Mouse (Mus musculus): ENCODE measurements around the gene Slc16a11.
"Not testable (repeated sequence)": the region's sequence is repeated elsewhere in the genome, so short reads cannot be mapped to it uniquely, and the experiment has no call there.

Gene Slc16a11

DNA sequence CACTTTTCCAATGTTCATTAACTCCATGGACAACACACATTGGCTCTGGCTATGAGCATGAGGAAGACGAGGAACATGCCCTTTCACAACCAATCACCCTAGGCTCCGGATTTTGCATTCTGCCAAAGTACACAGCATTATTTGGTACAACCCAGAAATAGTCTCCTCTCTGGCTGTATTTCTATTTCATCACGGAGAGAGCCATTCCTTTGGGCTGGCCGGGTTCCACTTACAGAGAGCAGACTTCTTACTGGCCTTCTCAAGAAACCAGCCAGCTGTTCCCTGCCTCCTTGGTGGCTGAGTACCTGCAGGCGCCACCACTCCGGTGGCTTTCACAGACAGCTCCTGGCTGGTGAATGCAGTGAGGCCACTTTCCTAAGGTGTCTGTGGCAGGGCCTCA, at the start of gene Slc16a11:
Slc16a11 (plus strand) TSS at position 330 of the 400 bp plus-strand sequence.
- DNase-seq, result peak; percentile 61

DNA sequence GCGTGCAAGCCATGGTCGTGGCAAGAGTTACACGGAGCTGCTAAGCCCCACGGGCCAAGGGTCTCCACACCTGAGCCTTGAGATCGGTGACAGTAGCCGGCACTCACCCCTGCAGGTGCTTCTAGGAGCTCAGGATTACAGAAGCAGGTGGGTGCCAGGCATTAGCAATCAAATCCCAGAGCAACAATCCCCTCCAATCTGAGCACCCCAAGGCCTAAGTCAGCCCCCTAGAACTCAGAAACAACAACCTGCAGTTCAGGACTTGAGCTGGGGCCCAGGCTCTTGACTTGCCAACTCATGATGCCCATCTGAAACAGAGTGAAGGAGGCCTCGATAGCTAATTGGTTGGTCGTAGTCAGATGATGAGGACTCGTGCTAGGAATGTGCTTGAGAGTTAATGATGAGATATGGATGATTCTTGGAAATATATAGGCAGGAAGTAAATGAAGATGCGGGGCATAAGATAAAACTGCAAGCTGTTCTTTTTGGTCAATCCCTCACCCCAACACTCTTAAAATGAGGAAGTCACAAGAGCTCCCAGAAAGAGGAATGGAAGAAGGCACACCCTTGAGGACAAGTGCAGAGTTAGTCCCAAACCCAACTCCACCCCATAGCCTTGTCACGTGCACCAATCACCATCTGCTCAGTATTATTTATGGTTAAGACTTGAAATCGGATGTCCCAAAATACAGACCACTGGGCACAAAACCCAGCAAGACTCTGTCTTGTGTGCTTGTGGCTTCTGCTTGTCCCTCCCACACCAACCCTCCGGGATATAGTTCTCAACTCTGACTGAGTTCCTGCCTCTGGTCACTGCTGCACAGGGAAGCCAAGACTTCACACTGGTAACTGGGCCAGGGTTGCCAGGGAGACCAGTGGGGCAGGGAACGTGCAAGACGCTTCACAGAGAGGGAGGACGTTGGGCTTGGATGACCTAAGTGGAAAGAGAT, 46.3 kb upstream of the Slc16a11 start:
- peak; percentile 42 for DNase-seq

DNA sequence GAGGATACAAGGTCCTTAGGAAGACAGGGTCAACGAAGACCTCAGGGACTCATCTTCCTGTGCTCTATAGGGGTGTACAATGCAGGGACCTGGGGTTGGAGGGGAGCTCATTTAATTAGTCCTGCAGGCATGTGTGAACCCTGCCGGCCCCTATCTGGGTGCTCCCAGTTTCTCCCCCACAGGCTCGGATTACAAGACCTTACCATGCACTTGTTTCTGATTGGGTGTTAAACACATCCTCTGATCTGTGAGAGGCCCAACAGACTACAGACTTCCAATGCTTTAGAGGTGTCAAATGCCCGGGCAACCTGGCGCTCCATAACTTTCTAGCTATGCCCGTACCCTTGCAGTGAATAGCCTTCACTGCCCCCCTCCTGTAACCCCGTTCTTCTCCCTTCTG, 44.4 kb upstream of the Slc16a11 start:
- no peak for DNase-seq

DNA sequence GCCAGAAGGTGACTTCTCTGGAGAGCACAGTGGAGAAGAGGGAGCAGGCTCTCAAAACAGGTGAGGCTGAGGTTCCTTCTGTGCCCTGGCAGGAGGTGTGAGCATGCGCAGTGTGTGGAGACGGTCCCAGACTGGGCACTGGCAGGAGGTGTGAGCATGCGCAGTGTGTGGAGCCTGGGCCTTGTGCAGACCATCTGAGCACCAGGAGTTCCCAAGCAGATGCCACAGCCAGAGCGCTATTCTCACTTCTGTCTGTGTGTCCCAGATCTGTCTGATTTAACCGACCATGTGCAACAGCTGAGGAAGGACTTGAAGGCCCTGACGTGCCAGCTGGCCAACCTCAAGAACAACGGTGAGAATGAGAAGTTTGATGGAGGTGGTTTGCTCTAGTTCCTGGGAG, 43.1 kb upstream of the Slc16a11 start:
- not testable (repeated sequence) for DNase-seq

DNA sequence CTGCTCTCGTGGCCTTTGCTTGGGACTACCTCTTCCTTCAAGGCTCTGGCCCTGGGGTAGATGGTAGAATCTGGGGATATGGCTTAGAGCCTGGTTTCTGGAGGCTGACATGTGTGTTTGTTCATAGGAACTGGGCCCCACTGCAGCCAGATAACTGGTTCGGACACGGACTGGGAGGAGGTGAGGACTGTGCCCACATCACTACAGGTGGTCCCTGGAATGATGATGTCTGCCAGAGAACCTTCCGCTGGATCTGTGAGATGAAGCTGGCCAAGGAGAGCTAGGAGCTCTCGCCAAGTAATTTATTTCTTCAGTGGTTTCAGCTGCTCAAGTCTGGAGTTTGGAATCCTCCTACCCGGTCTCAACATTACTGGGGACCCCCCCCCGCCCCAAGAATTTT, 42.3 kb upstream of the Slc16a11 start:
- DNase-seq, result no peak

DNA sequence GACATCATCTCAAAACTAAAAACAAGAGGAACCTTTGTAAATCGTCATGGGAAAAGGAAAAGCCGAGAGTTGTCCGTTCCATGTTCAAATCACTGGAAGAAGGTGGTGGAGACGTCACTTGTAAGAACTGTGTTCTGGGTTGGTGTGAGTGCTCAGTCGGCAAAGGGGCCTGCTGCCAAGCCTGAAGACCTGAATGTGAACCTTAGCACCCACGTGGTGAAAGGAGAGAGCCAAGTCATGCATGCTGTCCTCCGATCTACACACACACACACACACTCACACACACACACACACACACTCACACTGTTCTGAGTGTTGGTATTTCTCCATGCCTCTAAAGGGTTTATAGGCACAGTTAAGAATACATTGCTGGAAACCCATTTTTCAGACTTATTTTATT, 41.4 kb upstream of the Slc16a11 start:
- no peak for DNase-seq

DNA sequence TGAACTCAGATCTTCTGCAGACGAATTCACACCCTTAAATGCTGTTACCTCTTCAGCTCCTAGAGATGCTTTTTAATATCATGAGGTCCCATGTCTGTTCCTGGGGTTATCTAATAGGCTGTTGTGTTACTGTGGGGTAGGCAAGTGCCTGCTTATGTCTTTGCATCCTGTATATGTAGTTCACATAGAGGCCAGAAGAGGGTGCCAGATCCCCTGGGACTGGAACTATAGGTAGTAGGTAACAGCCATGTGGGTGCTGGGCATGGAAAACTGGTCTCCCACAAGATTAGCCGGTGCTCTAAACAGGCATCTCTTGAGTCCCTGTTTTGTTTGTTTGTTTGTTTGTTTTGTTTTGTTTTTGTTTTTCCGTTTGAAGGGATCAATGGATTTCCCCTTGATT, 40.7 kb upstream of the Slc16a11 start:
- DNase-seq, result peak; percentile 80

DNA sequence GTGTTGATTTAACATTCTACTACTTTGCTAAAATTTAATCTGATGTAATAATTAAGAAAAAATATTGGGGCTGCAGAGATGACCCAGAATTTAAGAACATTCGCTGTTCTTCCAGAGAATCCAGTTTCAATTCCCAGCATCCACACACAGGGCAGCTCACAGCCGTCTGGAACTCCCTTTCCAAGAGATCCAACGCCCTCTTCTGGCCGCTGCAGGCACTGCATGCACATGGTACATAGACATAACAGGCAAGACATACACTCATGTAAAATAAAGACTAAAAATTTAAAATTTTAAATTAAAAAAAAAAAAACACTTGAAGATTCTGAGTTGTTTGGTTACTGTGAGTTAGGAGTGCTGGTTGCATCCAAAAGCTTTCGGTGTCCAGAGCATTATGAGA, 40.3 kb upstream of the Slc16a11 start:
- no peak for DNase-seq

DNA sequence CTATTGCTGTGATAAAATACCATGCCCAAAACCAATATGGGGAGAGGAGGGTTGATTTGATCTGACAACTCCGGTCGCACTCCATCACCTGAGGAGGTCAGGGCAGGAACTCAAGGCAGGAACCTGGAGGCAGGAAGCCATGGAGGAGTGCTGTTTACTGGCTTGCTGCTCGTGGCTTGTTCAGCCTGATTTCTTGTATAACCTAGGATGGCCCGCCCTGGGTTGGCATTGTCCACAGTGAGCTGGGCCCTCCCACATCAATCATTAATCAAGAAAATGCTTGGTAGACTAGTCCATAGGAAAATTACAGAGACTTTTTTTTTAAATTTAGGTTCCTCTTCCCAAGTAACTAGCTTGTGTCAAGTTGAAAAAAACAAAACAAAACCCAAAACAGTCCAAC, 38.1 kb upstream of the Slc16a11 start:
- no peak for DNase-seq

DNA sequence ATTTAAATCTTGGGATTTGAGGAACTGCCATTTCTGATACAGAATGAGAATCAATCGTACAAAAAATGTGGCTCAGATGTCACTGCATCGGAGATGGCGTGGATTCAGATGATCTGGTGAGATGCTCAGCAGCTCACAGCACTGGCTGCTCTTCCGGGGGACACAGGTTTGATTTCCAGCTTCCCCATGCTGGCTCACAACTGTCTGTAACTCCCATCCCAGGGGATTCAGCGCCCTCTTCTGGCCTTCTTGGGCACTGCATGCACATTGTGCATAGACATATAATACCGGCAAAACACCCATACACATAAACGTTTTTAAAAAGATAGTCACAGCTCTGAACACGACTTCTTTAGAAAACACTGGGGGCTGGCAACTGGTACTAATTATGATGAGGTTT, 34.9 kb upstream of the Slc16a11 start:
- DNase-seq, result no peak

DNA sequence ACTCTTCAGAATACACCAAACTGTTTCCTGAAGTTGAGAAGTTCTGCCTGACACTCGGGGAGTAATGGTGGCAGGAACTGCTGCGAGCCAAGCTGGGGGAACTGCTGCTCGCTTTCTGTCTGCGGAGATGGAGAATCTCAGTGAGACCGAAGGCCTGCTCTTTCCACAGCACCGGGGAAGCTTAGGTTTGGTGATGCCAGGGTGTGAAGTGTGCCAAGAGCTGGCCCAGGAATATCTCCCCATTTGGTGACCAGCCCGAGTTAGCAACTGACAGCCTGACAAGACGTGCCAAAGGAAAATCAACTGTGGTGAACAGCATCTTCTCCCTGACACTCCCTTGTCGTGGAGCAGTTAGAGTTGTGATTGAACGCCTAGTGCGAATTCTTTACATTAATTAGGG, 34.2 kb upstream of the Slc16a11 start:
- DNase-seq, result no peak

DNA sequence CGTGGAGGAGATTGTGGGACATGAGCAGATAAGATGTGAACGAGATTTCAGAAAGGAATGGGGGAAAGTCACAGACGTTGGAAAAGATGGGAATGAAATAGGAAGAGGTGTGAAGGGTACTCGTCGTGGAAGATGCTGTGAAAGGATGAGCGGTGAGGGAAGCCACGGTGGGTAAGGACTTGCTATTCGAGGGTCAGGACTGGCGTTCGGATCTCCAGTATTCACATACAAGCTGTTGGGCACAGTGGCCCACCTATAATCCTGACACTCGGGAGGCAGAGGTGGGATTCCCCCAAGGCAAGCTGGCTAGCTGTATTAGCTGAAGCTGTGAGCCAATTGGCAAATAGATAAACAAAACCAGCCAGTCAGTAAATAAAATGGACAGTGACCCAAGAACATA, 33.8 kb upstream of the Slc16a11 start:
- no peak for DNase-seq

DNA sequence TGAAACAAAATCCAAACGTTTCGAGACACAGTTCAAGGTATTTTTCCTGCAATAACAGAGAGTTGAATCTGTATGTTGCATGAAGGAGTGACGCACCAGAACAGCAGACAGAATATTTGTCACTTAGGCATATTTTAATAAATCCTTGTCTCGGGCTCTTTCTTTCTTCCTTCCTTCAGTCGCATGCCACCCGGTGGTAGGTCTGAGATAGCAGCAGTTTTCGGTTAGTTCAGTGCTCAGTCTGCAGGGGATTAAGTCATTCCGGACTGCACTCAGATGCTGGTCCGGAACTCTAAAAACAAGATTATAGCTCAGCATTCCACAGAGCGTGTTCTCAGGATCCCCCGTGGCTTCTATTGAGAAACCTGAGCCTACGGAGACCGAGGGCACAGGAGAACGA, 33.2 kb upstream of the Slc16a11 start:
- no peak for DNase-seq

DNA sequence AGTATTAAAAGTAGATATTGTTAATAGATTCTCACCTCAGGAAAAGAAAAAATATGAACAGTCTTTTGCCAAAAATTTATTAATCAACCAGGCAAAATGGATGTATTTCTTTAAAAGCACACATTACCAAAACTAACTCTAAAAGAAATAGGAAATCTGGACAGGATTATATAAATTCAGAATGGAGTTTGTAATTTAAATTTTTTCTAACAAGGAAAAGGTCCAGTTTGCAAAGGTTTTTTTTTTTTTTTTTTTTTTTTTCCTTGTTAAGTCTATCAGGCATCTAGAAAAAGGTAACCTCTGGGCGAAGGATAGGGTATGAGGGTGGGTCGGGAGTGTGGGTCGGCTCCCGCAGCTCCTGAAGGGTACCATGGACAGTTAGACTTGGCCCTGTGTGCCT, 32.1 kb upstream of the Slc16a11 start:
- DNase-seq, result no peak

DNA sequence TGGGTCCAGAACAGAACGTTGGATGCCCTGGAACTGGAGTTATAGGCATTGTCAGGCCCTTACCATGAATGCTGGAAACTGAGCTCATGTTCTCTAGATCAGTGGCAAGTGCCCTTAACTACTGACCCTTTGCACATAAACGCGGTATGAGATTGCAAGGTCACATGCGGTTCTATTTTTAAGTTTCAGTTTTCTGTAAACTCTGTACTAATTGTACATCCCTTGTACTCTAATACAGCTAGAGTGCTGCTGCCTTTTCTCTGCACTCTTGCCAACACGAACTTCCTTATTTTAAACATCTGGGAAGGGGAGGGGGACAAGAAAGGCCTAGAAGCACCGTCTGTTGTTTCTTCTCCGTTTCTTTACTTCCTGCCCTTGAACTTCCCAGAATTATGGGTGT, 27.4 kb upstream of the Slc16a11 start:
- DNase-seq, result no peak

DNA sequence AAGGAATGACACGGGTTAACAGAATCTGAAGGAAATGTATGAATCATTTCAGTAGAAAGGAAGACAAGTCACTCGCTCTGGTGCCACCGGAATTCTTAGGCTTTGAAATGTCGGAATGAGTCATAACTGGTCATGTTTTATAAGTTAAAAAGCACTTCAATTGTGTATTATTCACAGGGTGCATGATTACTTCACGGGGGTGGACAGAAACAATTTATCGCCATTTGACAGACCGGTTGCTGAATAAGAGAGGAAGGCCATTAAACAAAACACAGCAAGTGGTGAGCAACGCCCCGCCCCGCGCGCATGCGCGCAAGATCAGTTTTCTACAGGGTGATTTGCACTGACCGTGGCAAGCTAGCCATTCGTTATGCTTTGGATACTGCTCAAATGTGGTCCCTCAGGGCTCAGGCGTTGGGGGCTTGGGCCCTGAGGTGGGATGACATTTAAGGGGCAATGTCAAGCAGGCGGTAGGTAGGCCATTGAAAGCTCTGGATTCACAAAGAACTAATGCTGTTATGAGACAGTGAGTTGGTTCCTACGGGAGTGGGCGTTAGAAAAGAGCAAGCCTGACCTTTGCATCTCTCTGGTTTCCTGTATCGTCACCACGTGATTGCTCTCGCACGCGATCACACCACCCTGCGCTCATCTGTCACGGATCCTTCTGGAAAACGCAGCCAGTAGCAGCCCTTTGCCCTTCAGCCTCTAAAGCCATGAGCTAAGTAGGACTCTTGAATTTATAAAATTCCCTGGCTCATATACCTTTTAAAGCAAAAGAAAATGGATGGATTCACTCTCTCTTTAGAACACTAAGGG, 23.0 kb upstream of the Slc16a11 start:
- DNase-seq, result no peak

DNA sequence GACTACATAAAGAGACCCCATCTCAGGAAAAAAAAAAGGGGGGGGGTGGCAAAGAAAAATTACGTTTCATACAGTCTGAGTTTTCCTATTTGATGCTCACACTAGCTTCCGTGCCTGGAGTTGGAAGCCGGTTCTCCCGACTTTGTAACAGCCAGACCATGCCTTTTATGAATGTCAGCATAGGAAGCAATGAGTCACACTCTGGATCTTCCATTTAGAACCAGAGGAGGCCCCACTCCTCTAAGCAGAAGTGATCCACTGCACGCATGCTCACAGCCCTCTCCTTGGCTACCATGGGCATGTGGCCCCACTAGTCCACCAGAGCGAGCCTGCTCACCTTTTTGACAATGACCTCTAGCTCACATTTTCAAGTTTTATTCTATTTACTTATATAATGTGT, 21.4 kb upstream of the Slc16a11 start:
- DNase-seq, result no peak

DNA sequence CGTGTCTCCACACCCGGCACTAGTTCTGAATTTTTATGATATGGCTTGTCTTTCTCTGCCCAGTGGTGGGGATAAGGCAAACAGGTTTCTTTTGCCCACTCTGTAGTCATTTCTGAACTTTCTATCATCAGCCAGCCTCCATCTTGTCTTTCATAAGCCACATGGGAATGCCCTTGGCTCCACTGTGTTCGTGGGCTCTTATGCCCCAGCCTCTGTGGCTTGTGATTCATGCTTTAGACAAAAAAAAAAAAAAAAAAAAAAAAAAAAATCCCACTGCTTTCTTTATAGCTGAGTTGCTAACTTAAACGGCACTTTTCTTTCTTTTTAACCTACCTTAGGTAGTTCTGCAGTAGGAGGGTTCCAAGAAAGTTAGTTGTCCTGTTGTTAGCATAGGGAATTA, 20.4 kb upstream of the Slc16a11 start:
- DNase-seq, result no peak

DNA sequence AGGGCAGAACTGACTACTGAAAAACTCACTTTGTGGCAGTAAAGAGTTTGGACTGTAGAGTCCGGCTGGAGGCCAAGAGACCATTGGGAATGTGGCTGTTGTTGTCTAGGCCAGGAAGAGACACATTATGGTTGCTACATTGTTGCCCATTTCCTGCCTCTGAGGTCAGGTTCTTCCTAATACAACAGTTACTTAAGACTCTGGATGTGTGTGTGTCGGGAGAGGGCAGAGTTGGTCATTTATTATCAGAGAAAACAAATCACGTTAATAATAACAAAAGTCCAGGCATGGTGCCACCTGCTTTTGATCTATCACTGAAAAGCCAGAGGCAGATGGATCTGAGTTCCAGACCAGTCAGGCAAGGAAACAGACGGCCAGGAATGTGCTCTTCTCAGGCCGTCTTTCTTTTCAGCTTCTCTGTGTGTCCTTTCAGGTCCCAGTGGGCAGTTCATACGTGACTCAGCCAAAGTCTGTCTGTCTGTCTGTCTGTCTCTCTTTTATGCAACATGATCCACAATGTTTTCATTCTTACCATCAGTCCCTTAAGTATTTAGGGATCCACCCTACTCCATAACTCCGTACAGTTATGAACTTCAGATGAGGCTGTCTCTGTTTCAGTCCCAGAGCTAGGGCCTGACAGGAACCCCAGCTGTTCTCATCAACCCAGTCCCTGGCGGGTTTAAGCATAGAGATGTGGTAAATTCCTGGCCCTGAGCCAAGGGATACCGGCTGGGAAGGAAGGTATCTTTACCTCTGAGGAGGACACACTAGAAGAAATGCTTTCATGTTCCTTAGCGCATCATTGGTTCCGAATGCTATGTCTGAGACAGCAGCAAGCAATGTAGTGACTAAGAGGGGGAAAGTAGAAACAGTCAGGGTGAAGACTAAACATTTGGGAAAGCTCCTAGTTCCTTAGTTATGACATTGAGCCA, 18.9 kb upstream of the Slc16a11 start:
- peak; percentile 80 for DNase-seq

DNA sequence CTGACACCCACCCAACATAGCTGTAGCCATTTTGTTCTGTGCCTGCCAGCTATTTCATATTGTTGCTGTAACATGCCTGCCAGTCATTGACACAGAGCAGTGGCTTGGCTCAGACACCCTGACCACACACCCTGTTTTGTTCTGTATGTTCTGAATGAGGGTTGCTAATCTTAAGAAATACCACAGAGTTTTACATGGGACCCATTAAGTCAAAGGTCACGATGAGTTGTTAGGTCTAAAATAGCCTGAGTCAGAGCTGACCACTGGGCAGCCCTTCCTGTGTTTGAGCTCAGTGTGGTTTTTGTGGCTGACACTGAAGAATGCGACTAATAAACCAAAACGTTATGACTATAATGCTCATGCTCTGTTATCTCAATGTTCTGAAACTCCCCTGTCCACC, 14.2 kb upstream of the Slc16a11 start:
- peak; percentile 71 for DNase-seq

DNA sequence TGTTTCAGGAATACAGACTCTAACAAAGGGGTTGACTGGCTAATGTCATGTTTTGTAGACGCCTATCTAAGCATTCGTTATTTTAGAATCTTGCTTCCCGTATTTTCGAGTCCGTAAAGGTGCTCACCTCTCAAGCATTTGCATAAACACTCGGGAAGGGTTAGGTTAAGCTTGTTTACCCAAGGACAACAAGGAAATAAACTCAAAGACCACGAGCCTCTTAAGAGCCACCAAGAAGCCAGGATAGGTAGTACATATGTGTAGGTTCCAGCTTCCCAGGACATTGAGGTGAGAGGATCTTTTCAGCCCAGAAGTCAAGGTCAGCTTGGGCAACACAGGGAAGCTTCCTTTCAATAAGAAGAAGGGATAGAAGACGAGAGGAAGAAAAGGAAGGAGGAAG, 13.4 kb upstream of the Slc16a11 start:
- DNase-seq, result peak; percentile 53

DNA sequence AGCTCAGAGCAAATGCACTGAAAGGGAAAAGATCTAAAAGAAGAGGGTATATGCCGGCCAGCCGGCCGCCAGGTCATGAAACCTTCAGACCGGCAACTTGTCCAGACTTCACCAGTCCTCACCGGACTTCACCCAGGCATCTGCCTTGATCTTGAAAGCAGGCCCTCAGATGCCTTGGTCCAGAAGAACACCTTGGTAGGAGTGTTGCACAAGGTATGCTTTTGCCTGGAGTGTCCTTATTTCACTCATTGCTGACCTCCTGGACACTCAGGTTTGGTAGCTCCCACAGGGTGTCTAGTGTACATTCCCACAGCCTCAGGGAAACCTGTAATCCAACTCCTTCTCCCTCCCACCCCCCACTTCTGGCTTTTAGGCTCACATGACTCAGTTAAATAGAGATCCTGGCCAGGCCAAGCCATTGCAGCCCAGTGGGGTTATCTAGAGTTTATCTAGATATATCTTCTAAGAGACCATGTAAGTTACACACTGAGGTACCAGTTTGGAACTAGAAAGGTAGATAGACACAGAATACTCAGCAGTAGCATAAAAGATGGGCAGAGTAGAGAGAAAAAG, 12.4 kb upstream of the Slc16a11 start:
- peak; percentile 66 for DNase-seq

DNA sequence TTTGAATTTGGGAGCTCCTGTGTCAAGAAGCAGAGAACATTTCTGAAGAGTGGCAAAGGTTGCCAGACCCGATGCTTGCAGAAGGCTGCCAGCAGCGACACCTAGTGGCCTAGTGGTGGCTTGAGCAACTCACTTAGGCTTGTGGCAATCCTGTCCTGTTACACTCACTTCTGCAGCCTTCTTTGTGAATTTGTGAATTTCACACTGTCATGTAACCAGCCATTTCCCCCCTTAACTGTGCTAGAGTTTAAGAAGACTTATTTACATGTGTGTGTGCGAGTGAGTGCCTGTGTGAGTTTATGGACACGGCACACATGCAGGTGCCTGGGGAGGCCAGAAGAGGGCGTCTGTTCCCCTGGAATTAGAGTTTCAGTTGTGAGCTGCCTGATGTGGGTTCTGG, 10.9 kb upstream of the Slc16a11 start:
- peak; percentile 93 for DNase-seq
